20 mouse cellular contexts compared by ENCODE assay signal in genomic region chr9:67708246-67708960, GRCm38 (mm10). TPM values are rescaled to one million over a fixed set of nuclear protein-coding genes. Genes with fewer than 3 reads are reported as not detected.
A peak's percentile ranks its signal among the peaks of the same experiment; 100 is the strongest.
DNase-seq lines count a peak whose midpoint lies in the region; ATAC-seq and TF ChIP-seq lines count a peak whose summit lies in the region.
"Had no signal": no experiment of that assay in that cellular context is flagged by ENCODE, and none has a peak within 500 bp of the region (broad histone marks: within the 10 kb centered on the region; RNA-seq: fewer than 3 reads in every experiment).

No protein-coding gene starts in this region.

- DNase-seq in kidney, postnatal 0 days (ENCODE audit: low spot score), result peak; percentile 35
- DNase-seq in kidney, postnatal 36 days, result no peak
- peak; percentile 22 for DNase-seq in midbrain, embryonic 14.5 days
- no peak for DNase-seq in midbrain, embryonic 10.5 days (ENCODE audit: low spot score)
- peak; percentile 84 for DNase-seq in embryonic facial prominence, embryonic 14.5 days (ENCODE audit: low spot score)
- DNase-seq in urinary bladder, postnatal 25 days (ENCODE audit: low spot score), result peak; percentile 19
- no peak for DNase-seq in thymus, postnatal 14 days
- DNase-seq: adrenal gland, postnatal 10 days; B cell, adult 2 months; cerebellum, adult 18-20 months; cerebellum, postnatal 36 days; gastrocnemius, postnatal 10 days; right cerebral cortex, postnatal 25 days; thymus, adult 18-20 months had no signal

- no peak for ATAC-seq in kidney, postnatal 0 days (replicated peaks; ENCODE audit: low FRiP score, low read depth)
- ATAC-seq in midbrain, embryonic 14.5 days (ENCODE audit: low FRiP score, low TSS enrichment), result no peak
- ATAC-seq in embryonic facial prominence, embryonic 14.5 days (ENCODE audit: low read depth), result peak; percentile 90
- ATAC-seq: intestine, postnatal 0 days; lung, postnatal 0 days had no signal

- H3K4me1 ChIP-seq in kidney, postnatal 0 days (replicated peaks; ENCODE audit: insufficient read depth, low read length), result no peaks in the 10 kb centered on the region
- H3K4me1 ChIP-seq in midbrain, embryonic 14.5 days (ENCODE audit: control insufficient read depth, insufficient read depth, low read length), result no peaks in the 10 kb centered on the region
- H3K4me1 ChIP-seq in midbrain, embryonic 10.5 days, result no peaks in the 10 kb centered on the region
- no peaks in the 10 kb centered on the region for H3K4me1 ChIP-seq in embryonic facial prominence, embryonic 14.5 days (ENCODE audit: control insufficient read depth, insufficient read depth, low read length)
- H3K4me1 ChIP-seq: neural tube, embryonic 15.5 days had no signal

- 34% methylated on average over 5 of the region's 5 CpGs for WGBS in kidney, postnatal 0 days
- WGBS in midbrain, embryonic 14.5 days, result 33% methylated on average over 5 of the region's 5 CpGs
- WGBS in midbrain, embryonic 10.5 days, result 64% methylated on average over 5 of the region's 5 CpGs
- 40% methylated on average over 5 of the region's 5 CpGs for WGBS in embryonic facial prominence, embryonic 14.5 days

- H3K27ac ChIP-seq in kidney, postnatal 0 days, result no peak overlapping the region
- H3K27ac ChIP-seq in midbrain, embryonic 14.5 days (replicated peaks; ENCODE audit: low read depth, low read length), result no peak overlapping the region
- H3K27ac ChIP-seq in midbrain, embryonic 10.5 days (replicated peaks), result no peak overlapping the region
- 0 out of 2 replicates have a peak overlapping the region, but pooled peaks have one; percentile 19 for H3K27ac ChIP-seq in embryonic facial prominence, embryonic 14.5 days (replicated peaks; ENCODE audit: low read depth, low read length)
- H3K27ac ChIP-seq: hindbrain, embryonic 14.5 days; neural tube, embryonic 15.5 days had no signal

- H3K9ac ChIP-seq in kidney, postnatal 0 days (ENCODE audit: low read depth, low read length), result no peak overlapping the region
- H3K9ac ChIP-seq in midbrain, embryonic 14.5 days (replicated peaks; ENCODE audit: low read length), result no peak overlapping the region
- H3K9ac ChIP-seq in embryonic facial prominence, embryonic 14.5 days (ENCODE audit: low read depth, low read length), result no peak overlapping the region
- H3K9ac ChIP-seq: hindbrain, embryonic 14.5 days; neural tube, embryonic 15.5 days had no signal

- TF ChIP-seq CTCF in kidney, postnatal 0 days (IDR thresholded peaks at IDR 0.05; ENCODE audit: low read depth), result peak; percentile 6; the same call in 1 of the 2 replicates

- no peak overlapping the region for H3K4me2 ChIP-seq in kidney, postnatal 0 days (ENCODE audit: low read length)
- H3K4me2 ChIP-seq in midbrain, embryonic 14.5 days (ENCODE audit: low read length), result no peak overlapping the region
- H3K4me2 ChIP-seq in embryonic facial prominence, embryonic 14.5 days (ENCODE audit: low read depth, low read length), result no peak overlapping the region
- H3K4me2 ChIP-seq: hindbrain, embryonic 14.5 days; liver, embryonic 11.5 days; neural tube, embryonic 15.5 days had no signal

- H3K9me3 ChIP-seq in kidney, postnatal 0 days (replicated peaks; ENCODE audit: low read length), result no peaks in the 10 kb centered on the region
- no peaks in the 10 kb centered on the region for H3K9me3 ChIP-seq in midbrain, embryonic 14.5 days (ENCODE audit: control insufficient read depth, low read length)
- H3K9me3 ChIP-seq in midbrain, embryonic 10.5 days (replicated peaks), result no peaks in the 10 kb centered on the region
- H3K9me3 ChIP-seq in embryonic facial prominence, embryonic 14.5 days (ENCODE audit: control insufficient read depth, low read length), result no peaks in the 10 kb centered on the region
- H3K9me3 ChIP-seq: neural tube, embryonic 15.5 days had no signal

- no peaks in the 10 kb centered on the region for H3K36me3 ChIP-seq in kidney, postnatal 0 days (ENCODE audit: insufficient read depth, low read length)
- H3K36me3 ChIP-seq in midbrain, embryonic 14.5 days (ENCODE audit: control insufficient read depth, insufficient read depth, low read length), result no peaks in the 10 kb centered on the region
- no peaks in the 10 kb centered on the region for H3K36me3 ChIP-seq in midbrain, embryonic 10.5 days
- no peaks in the 10 kb centered on the region for H3K36me3 ChIP-seq in embryonic facial prominence, embryonic 14.5 days (ENCODE audit: control insufficient read depth, insufficient read depth, low read length)
- H3K36me3 ChIP-seq: neural tube, embryonic 15.5 days had no signal

- H3K27me3 ChIP-seq in kidney, postnatal 0 days (ENCODE audit: insufficient read depth, low read length), result no peaks in the 10 kb centered on the region
- H3K27me3 ChIP-seq in midbrain, embryonic 14.5 days (ENCODE audit: control insufficient read depth, insufficient read depth, low read length), result no peaks in the 10 kb centered on the region
- H3K27me3 ChIP-seq in midbrain, embryonic 10.5 days (ENCODE audit: low read depth, poor library complexity, severe bottlenecking), result no peaks in the 10 kb centered on the region
- no peaks in the 10 kb centered on the region for H3K27me3 ChIP-seq in embryonic facial prominence, embryonic 14.5 days (replicated peaks; ENCODE audit: control insufficient read depth, insufficient read depth, low read length)
- H3K27me3 ChIP-seq: neural tube, embryonic 15.5 days had no signal

- no peak overlapping the region for H3K4me3 ChIP-seq in kidney, postnatal 0 days (replicated peaks; ENCODE audit: low read depth, low read length)
- H3K4me3 ChIP-seq in midbrain, embryonic 14.5 days (replicated peaks; ENCODE audit: low read depth, low read length), result no peak overlapping the region
- no peak overlapping the region for H3K4me3 ChIP-seq in midbrain, embryonic 10.5 days
- no peak overlapping the region for H3K4me3 ChIP-seq in embryonic facial prominence, embryonic 14.5 days (ENCODE audit: low read depth, low read length)
- H3K4me3 ChIP-seq: myocyte; neural tube, embryonic 15.5 days had no signal

RNA-seq across cellular contexts. Expression of gene C2cd4b, which starts 50.8 kb away (rescaled TPM):
- 0.32 and 0.54 TPM in 2 replicates for polyA plus RNA-seq in kidney, postnatal 0 days (2015; fragmentation: Nextera tagmentation; extraction: Ambion mirVana)
- 0.71 and 1.1 TPM in 2 replicates for polyA plus RNA-seq in midbrain, embryonic 14.5 days (2014; fragmentation: Nextera tagmentation; extraction: Ambion mirVana)
- polyA plus RNA-seq in midbrain, embryonic 10.5 days (2016; fragmentation: Nextera tagmentation; extraction: Ambion mirVana), result 0.14 TPM in 1 of 2 replicates, not detected in the other
- 0.38 and 1.0 TPM in 2 replicates for polyA plus RNA-seq in embryonic facial prominence, embryonic 14.5 days (2014; fragmentation: Nextera tagmentation; extraction: Ambion mirVana)
- polyA plus RNA-seq: liver, embryonic 11.5 days; myocyte had no signal

Comparison
In these comparisons a context has a peak if more than half of its experiments do, and no peak if none do; other contexts are left out.
1. DNase-seq: peak in kidney, postnatal 0 days (single experiment), midbrain, embryonic 14.5 days (single experiment), embryonic facial prominence, embryonic 14.5 days (single experiment) and urinary bladder, postnatal 25 days (single experiment); none in kidney, postnatal 36 days (0 of 2), midbrain, embryonic 10.5 days (single experiment) and thymus, postnatal 14 days (single experiment).